Mouse (Mus musculus): ENCODE measurements at regions not wholly inside any gene's neighbourhood (a gene's known extent, or its start where the extent isn't known, plus 50 kb on each side); places are given as distances from the start of the nearest gene placed in this dataset.

- TF ChIP-seq POLR2A (IDR thresholded peaks at IDR 0.05; ENCODE audit: extremely low read depth, insufficient read depth, low read length) (no peak), CTCF (IDR thresholded peaks at IDR 0.05; ENCODE audit: low read depth, low read length) (no peak)
These were observed 266.1 kb upstream of the Pfn2 start for GRCm38 (mm10) chr3:58113941-58114340.

Data from liver, adult 2 months (tissue).